ENCODE assay signal across 11 mouse cellular contexts in the genomic region with DNA sequence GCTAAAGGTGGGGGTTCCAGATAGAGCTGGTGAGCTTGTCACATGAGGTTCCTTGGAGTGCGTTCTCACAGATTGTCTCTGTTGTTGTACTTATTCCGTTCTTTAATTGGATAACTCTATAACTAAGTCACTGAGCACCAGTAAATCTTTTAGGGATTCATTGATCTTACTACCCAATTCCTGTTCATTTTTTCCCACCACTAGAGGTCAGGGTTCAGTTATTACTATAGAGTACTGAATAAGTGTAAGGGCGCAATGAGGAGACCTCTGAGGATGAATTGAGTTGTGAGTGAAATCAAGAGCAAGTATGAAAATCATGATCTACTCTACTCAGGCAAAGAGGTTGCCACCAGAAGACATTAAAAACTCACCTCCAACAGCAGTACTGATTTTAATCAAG.
A peak's percentile ranks its signal among the peaks of the same experiment; 100 is the strongest.
DNase-seq lines count a peak whose midpoint lies in the region; ATAC-seq and TF ChIP-seq lines count a peak whose summit lies in the region.
"Had no signal": no experiment of that assay in that cellular context is flagged by ENCODE, and none has a peak within 500 bp of the region (broad histone marks: within the 10 kb centered on the region; RNA-seq: fewer than 3 reads in every experiment).

No protein-coding gene starts in this region.

- intact Hi-C loops in left cerebral cortex, postnatal 10 days (cut with DNase I) = loop anchor here (10.0 kb wide), 1 partner anchor 544 kb away; no protein-coding TSS in a partner anchor

- no peak overlapping the region for H3K27ac ChIP-seq in forebrain, postnatal 0 days (ENCODE audit: low read depth, low read length)
- H3K27ac ChIP-seq in forebrain, embryonic 15.5 days (replicated peaks) = no peak overlapping the region
- H3K27ac ChIP-seq in ES-E14 (ENCODE audit: insufficient read depth, low read depth, low read length, poor library complexity, severe bottlenecking) = no peak overlapping the region
- H3K27ac ChIP-seq: limb, embryonic 13.5 days; midbrain, embryonic 15.5 days had no signal

- DNase-seq in forebrain, postnatal 0 days = peak; percentile 7
- DNase-seq in left cerebral cortex, adult 11 months (ENCODE audit: low spot score) = peak; percentile 2
- no peak for DNase-seq in left cerebral cortex, postnatal 10 days (ENCODE audit: extremely low spot score in 1 of 2, low spot score in 2 of 2)
- no peak for DNase-seq in ES-E14 (ENCODE audit: low read depth, low spot score)
- peak; percentile 4 for DNase-seq in lung, postnatal 14 days
- no peak for DNase-seq in adrenal gland, postnatal 14 days
- DNase-seq in c-Kit-positive CD71-positive TER-119-positive erythroid progenitor cells, embryonic 14.5 days (ENCODE audit: low spot score) = no peak
- DNase-seq: kidney, adult 11 months had no signal

- H3K4me3 ChIP-seq in forebrain, postnatal 0 days (ENCODE audit: low read depth, low read length) = no peak overlapping the region
- H3K4me3 ChIP-seq in forebrain, embryonic 15.5 days = no peak overlapping the region
- H3K4me3 ChIP-seq in ES-E14 (ENCODE audit: insufficient read depth in 1 of 2, low read depth in 1 of 2, low read length in 2 of 2, poor library complexity in 1 of 2, severe bottlenecking in 1 of 2) = no peak overlapping the region
- H3K4me3 ChIP-seq: limb, embryonic 13.5 days; midbrain, embryonic 15.5 days had no signal

- no peak overlapping the region for H3K4me2 ChIP-seq in forebrain, postnatal 0 days (ENCODE audit: low read depth)
- no peak overlapping the region for H3K4me2 ChIP-seq in forebrain, embryonic 15.5 days (replicated peaks)
- H3K4me2 ChIP-seq: limb, embryonic 13.5 days; midbrain, embryonic 15.5 days had no signal

- H3K9me3 ChIP-seq in forebrain, postnatal 0 days (ENCODE audit: low read length) = no peaks in the 10 kb centered on the region
- no peaks in the 10 kb centered on the region for H3K9me3 ChIP-seq in forebrain, embryonic 15.5 days
- no peaks in the 10 kb centered on the region for H3K9me3 ChIP-seq in ES-E14 (ENCODE audit: control insufficient read depth, insufficient read depth, low read depth, low read length)
- H3K9me3 ChIP-seq: limb, embryonic 13.5 days; midbrain, embryonic 15.5 days had no signal

- TF ChIP-seq CTCF in forebrain, postnatal 0 days (IDR thresholded peaks at IDR 0.05; ENCODE audit: low read depth) = peak; percentile 20; the same call in 1 of the 2 replicates

- ATAC-seq in forebrain, postnatal 0 days = no peak
- ATAC-seq in forebrain, embryonic 15.5 days (replicated peaks) = no peak
- ATAC-seq: midbrain, embryonic 15.5 days had no signal

- in situ Hi-C loops in ES-E14 (cut with MboI; ENCODE audit: low sequenced_read_pairs in 2 of 2, unreplicated experiment in 2 of 2) = loop anchor here in 1 of 2 experiments (25.0 kb wide), 1 partner anchor 272 kb away; no protein-coding TSS in a partner anchor

- no peaks in the 10 kb centered on the region for H3K27me3 ChIP-seq in forebrain, postnatal 0 days (ENCODE audit: insufficient read depth, low read length)
- H3K27me3 ChIP-seq in forebrain, embryonic 15.5 days = no peaks in the 10 kb centered on the region
- H3K27me3 ChIP-seq: limb, embryonic 13.5 days; midbrain, embryonic 15.5 days had no signal

- 76% methylated on average over 3 of the region's 3 CpGs for WGBS in forebrain, postnatal 0 days
- WGBS in forebrain, embryonic 15.5 days = 75% methylated on average over 3 of the region's 3 CpGs

- no peak overlapping the region for H3K9ac ChIP-seq in forebrain, postnatal 0 days
- H3K9ac ChIP-seq in forebrain, embryonic 15.5 days (replicated peaks) = no peak overlapping the region
- no peak overlapping the region for H3K9ac ChIP-seq in ES-E14 (ENCODE audit: insufficient read depth, low read depth, low read length, poor library complexity, severe bottlenecking)
- H3K9ac ChIP-seq: limb, embryonic 13.5 days; midbrain, embryonic 15.5 days had no signal

- H3K4me1 ChIP-seq in forebrain, postnatal 0 days (ENCODE audit: insufficient read depth) = no peaks in the 10 kb centered on the region
- no peaks in the 10 kb centered on the region for H3K4me1 ChIP-seq in forebrain, embryonic 15.5 days
- H3K4me1 ChIP-seq in ES-E14 (ENCODE audit: control insufficient read depth in 2 of 2, insufficient read depth in 2 of 2, low read length in 2 of 2, poor library complexity in 1 of 2) = no peaks in the 10 kb centered on the region
- H3K4me1 ChIP-seq: midbrain, embryonic 15.5 days had no signal

- H3K36me3 ChIP-seq in forebrain, postnatal 0 days (ENCODE audit: insufficient read depth) = no peaks in the 10 kb centered on the region
- no peaks in the 10 kb centered on the region for H3K36me3 ChIP-seq in forebrain, embryonic 15.5 days
- H3K36me3 ChIP-seq in ES-E14 (ENCODE audit: control insufficient read depth, insufficient read depth, low read length, poor library complexity, severe bottlenecking) = no peaks in the 10 kb centered on the region
- H3K36me3 ChIP-seq: limb, embryonic 13.5 days; midbrain, embryonic 15.5 days had no signal

TF ChIP-seq in ES-E14, 5 proteins besides CTCF, POLR2A, EP300 and RAD21:
- TF ChIP-seq ZC3H11A (IDR thresholded peaks at IDR 0.05; ENCODE audit: borderline replicate concordance, low read depth, low read length) (peak; percentile 69), MAFK (IDR thresholded peaks at IDR 0.05; ENCODE audit: insufficient read depth, low read depth, low read length) (no peak), HCFC1 (IDR thresholded peaks at IDR 0.05; ENCODE audit: borderline replicate concordance, insufficient read depth, low read length) (no peak), ZNF384 (IDR thresholded peaks at IDR 0.05; ENCODE audit: low read depth, low read length) (no peak)
TF ChIP-seq in ES-E14: peak in this region for 1.

Comparison
In these comparisons a context has a peak if more than half of its experiments do, and no peak if none do; other contexts are left out.
1. DNase-seq: peak in forebrain, postnatal 0 days (single experiment), left cerebral cortex, adult 11 months (single experiment) and lung, postnatal 14 days (single experiment); none in left cerebral cortex, postnatal 10 days (0 of 2), ES-E14 (single experiment), adrenal gland, postnatal 14 days (single experiment) and c-Kit-positive CD71-positive TER-119-positive erythroid progenitor cells, embryonic 14.5 days (single experiment).